Mouse (Mus musculus): ENCODE results near the gene Ubr4.

Ubr4 gene

GRCm38 (mm10) chr4:139535719-139536118 lies 183.3 kb downstream of the Ubr4 start:
- no peak for DNase-seq (ENCODE audit: low read depth, low spot score)

GRCm38 (mm10) chr4:139536706-139537105 lies 184.3 kb downstream of the Ubr4 start:
- no peak for DNase-seq (ENCODE audit: low read depth, low spot score)
